Mouse (Mus musculus): ENCODE measurements around the gene Ctnnd2. TPM values are rescaled to one million over a fixed set of nuclear protein-coding genes. Genes with fewer than 3 reads are reported as not detected.

The Ctnnd2 gene
- polyA plus RNA-seq, 1 experiment, result 0.28 TPM

- no peak for TF ChIP-seq POLR2A (IDR thresholded peaks at IDR 0.05; ENCODE audit: low read depth, low read length)
- TF ChIP-seq CTCF (conservative IDR thresholded peaks at IDR 0.05; ENCODE audit: insufficient read depth, insufficient read length, low read depth, low read length), result no peak
These were observed 885.9 kb downstream of the Ctnnd2 start for GRCm38 (mm10) chr15:31058315-31058714.

GRCm38 (mm10) chr15:31063734-31064133 is 891.3 kb downstream of the Ctnnd2 start:
- TF ChIP-seq POLR2A (IDR thresholded peaks at IDR 0.05; ENCODE audit: low read depth, low read length), result no peak
- TF ChIP-seq CTCF (conservative IDR thresholded peaks at IDR 0.05; ENCODE audit: insufficient read depth, insufficient read length, low read depth, low read length), result no peak
- H3K27me3 ChIP-seq (replicated peaks; ENCODE audit: control insufficient read depth, insufficient read depth, low read length), result no peaks in the 10 kb centered on the region
- no peak for DNase-seq
- 48% methylated on average over 3 of the region's 3 CpGs for WGBS
- no peaks in the 10 kb centered on the region for H3K4me1 ChIP-seq (ENCODE audit: control insufficient read depth, insufficient read depth, low read length)
- no peak overlapping the region for H3K4me3 ChIP-seq (ENCODE audit: insufficient read depth, low read depth, low read length)
- no peaks in the 10 kb centered on the region for H3K36me3 ChIP-seq (ENCODE audit: control insufficient read depth, insufficient read depth, low read length)
- no peak overlapping the region for H3K27ac ChIP-seq (ENCODE audit: insufficient read depth, low read depth, low read length)

More at GRCm38 (mm10) chr15:31058315-31058714, 885.9 kb downstream of the Ctnnd2 start:
- DNase-seq, result no peak
- Histone ChIP-seq H3K27ac (ENCODE audit: insufficient read depth, low read depth, low read length) (no peak overlapping the region), H3K36me3 (ENCODE audit: control insufficient read depth, insufficient read depth, low read length) (no peaks in the 10 kb centered on the region), H3K4me3 (ENCODE audit: insufficient read depth, low read depth, low read length) (no peak overlapping the region), H3K4me1 (ENCODE audit: control insufficient read depth, insufficient read depth, low read length) (no peaks in the 10 kb centered on the region), H3K27me3 (replicated peaks; ENCODE audit: control insufficient read depth, insufficient read depth, low read length) (no peaks in the 10 kb centered on the region)
- 88% methylated on average over 6 of the region's 6 CpGs for WGBS

- Histone ChIP-seq H3K27ac (ENCODE audit: insufficient read depth, low read depth, low read length) (no peak overlapping the region), H3K4me1 (ENCODE audit: control insufficient read depth, insufficient read depth, low read length) (no peaks in the 10 kb centered on the region), H3K36me3 (ENCODE audit: control insufficient read depth, insufficient read depth, low read length) (no peaks in the 10 kb centered on the region), H3K27me3 (replicated peaks; ENCODE audit: control insufficient read depth, insufficient read depth, low read length) (no peaks in the 10 kb centered on the region), H3K4me3 (ENCODE audit: insufficient read depth, low read depth, low read length) (no peak overlapping the region)
- WGBS, result 76% methylated on average over 2 of the region's 2 CpGs
- no peak for DNase-seq
- TF ChIP-seq POLR2A (IDR thresholded peaks at IDR 0.05; ENCODE audit: low read depth, low read length), result no peak
- TF ChIP-seq CTCF (conservative IDR thresholded peaks at IDR 0.05; ENCODE audit: insufficient read depth, insufficient read length, low read depth, low read length), result no peak
These were observed 895.7 kb downstream of the Ctnnd2 start for GRCm38 (mm10) chr15:31068127-31068526.

- Histone ChIP-seq H3K4me3 (ENCODE audit: insufficient read depth, low read depth, low read length) (no peak overlapping the region), H3K27me3 (replicated peaks; ENCODE audit: control insufficient read depth, insufficient read depth, low read length) (no peaks in the 10 kb centered on the region), H3K27ac (ENCODE audit: insufficient read depth, low read depth, low read length) (no peak overlapping the region), H3K36me3 (ENCODE audit: control insufficient read depth, insufficient read depth, low read length) (no peaks in the 10 kb centered on the region), H3K4me1 (ENCODE audit: control insufficient read depth, insufficient read depth, low read length) (no peaks in the 10 kb centered on the region)
- TF ChIP-seq POLR2A (IDR thresholded peaks at IDR 0.05; ENCODE audit: low read depth, low read length) (no peak), CTCF (conservative IDR thresholded peaks at IDR 0.05; ENCODE audit: insufficient read depth, insufficient read length, low read depth, low read length) (no peak)
- 82% methylated on average over 5 of the region's 5 CpGs for WGBS
- no peak for DNase-seq
These were observed 897.9 kb downstream of the Ctnnd2 start for GRCm38 (mm10) chr15:31070311-31070710.
